Mouse (Mus musculus) heart, adult 2 months (tissue): Measurements from ENCODE around the gene Vil1. TPM values are rescaled to one million over a fixed set of nuclear protein-coding genes. Genes with fewer than 3 reads are reported as not detected.
A peak's percentile ranks its signal among the peaks of the same experiment; 100 is the strongest.

ENCODE experiments used
- DNase-seq, 2 experiments: peaks; one replicate each; pipeline ENCODE4 v3.0.0; 2021
- H3K27ac ChIP-seq: fragments of 200-600 bp; 2 replicates; pipeline ENCODE4 v1.8.1; 2022
- H3K27me3 ChIP-seq: fragments of 200-500 bp; 2 replicates; pipeline ENCODE4 v1.6.1; 2012; ENCODE audit warnings: mild to moderate bottlenecking, low read length, inconsistent platforms, mixed read lengths; ENCODE audit not compliant: control insufficient read depth, insufficient read depth
- H3K36me3 ChIP-seq: fragments of 200-500 bp; 2 replicates; pipeline ENCODE4 v1.6.1; 2012; ENCODE audit warnings: low read length, inconsistent platforms; ENCODE audit not compliant: control insufficient read depth, insufficient read depth
- H3K4me1 ChIP-seq: fragments of 200-500 bp; 2 replicates; pipeline ENCODE4 v1.6.1; 2011; ENCODE audit warnings: low read length; ENCODE audit not compliant: control insufficient read depth, insufficient read depth
- H3K4me3 ChIP-seq: fragments of 200-600 bp; 2 replicates; pipeline ENCODE4 v1.8.1; 2022
- H3K79me2 ChIP-seq: fragments of 200-500 bp; replicated peaks from 2 replicates; pipeline ENCODE4 v1.6.1; 2012; ENCODE audit warnings: mild to moderate bottlenecking, inconsistent platforms, low read length, moderate library complexity, mixed read lengths; ENCODE audit not compliant: control insufficient read depth, insufficient read depth
- H3K9ac ChIP-seq: fragments of 200-500 bp; 2 replicates; pipeline ENCODE4 v1.6.1; 2012; ENCODE audit warnings: low read depth, mild to moderate bottlenecking, control low read depth, inconsistent platforms, low read length, mixed read lengths
- CTCF ChIP-seq: fragments of 200-600 bp; IDR thresholded peaks from 2 replicates; pipeline ENCODE4 v1.8.1; 2022; ENCODE audit warnings: antibody characterized with exemption, mild to moderate bottlenecking, moderate library complexity
- EP300 ChIP-seq: fragments of 200-500 bp; IDR thresholded peaks from 2 replicates; pipeline ENCODE4 v1.6.1; 2011; ENCODE audit warnings: low read depth, low read length, control low read depth; ENCODE audit not compliant: insufficient read depth
- POLR2A ChIP-seq: fragments of 200-500 bp; IDR thresholded peaks from 2 replicates; pipeline ENCODE4 v1.6.1; 2011; ENCODE audit warnings: mild to moderate bottlenecking, low read depth, low read length, control low read depth; ENCODE audit not compliant: insufficient read depth
- WGBS: fragments of 180-500 bp; shearing (Covaris S2); methylation state at CpG from one replicate; pipeline ENCODE4 v1.1.7; 2018; 5-methylcytosine and 5-hydroxymethylcytosine counted together
- intact Hi-C: fragments of 180-260 bp; cut with DNase I; formaldehyde crosslinking; loops from one replicate; pipeline ENCODE4 v1.15.1; 2025
- polyA plus RNA-seq: library from polyadenylated mRNA; depleted of rRNA; stranded (reverse); fragments of >200 nt; gene quantifications from 2 replicates; pipeline ENCODE4 v1.2.3, GENCODE M21; 2012
- total RNA-seq, 2 experiments: library from RNA; stranded (reverse); gene quantifications; 2 replicates each; pipeline ENCODE4 v1.2.3; 2021

Vil1 gene
- total and polyA plus RNA-seq, 3 experiments: 0.27 to 0.97 (median 0.80) TPM

GRCm38 (mm10) chr1:74376396-74376795 is 32.8 kb upstream of the Vil1 start:
- H3K27ac ChIP-seq: peak overlapping the region; percentile 28
- TF ChIP-seq EP300 (no peak), CTCF (no peak)
- H3K4me3 ChIP-seq: no peak overlapping the region
- H3K4me1 ChIP-seq: no peaks in the 10 kb centered on the region
- no peaks in the 10 kb centered on the region for H3K27me3 ChIP-seq
- no peak overlapping the region for H3K9ac ChIP-seq
- peak; percentile 67 to 77 for DNase-seq
- H3K36me3 ChIP-seq: no peaks in the 10 kb centered on the region
- 68% methylated on average over 4 of the region's 4 CpGs for WGBS
- intact Hi-C loops: no loop called here
- H3K79me2 ChIP-seq: no peaks in the 10 kb centered on the region

GRCm38 (mm10) chr1:74379058-74379504 is 30.1 kb upstream of the Vil1 start:
- H3K4me1 ChIP-seq: no peaks in the 10 kb centered on the region
- no peaks in the 10 kb centered on the region for H3K79me2 ChIP-seq
- intact Hi-C loops: no loop called here
- no peak for DNase-seq
- no peak overlapping the region for H3K4me3 ChIP-seq
- no peaks in the 10 kb centered on the region for H3K36me3 ChIP-seq
- TF ChIP-seq EP300 (no peak), POLR2A (no peak), CTCF (no peak)
- H3K27me3 ChIP-seq: no peaks in the 10 kb centered on the region
- no peak overlapping the region for H3K9ac ChIP-seq
- 80% methylated on average over 7 of the region's 7 CpGs for WGBS
- no peak overlapping the region for H3K27ac ChIP-seq

- H3K79me2 ChIP-seq: no peaks in the 10 kb centered on the region
These were observed 28.7 kb upstream of the Vil1 start for GRCm38 (mm10) chr1:74380484-74380883.

GRCm38 (mm10) chr1:74381588-74382021 is 27.6 kb upstream of the Vil1 start:
- no peaks in the 10 kb centered on the region for H3K36me3 ChIP-seq
- H3K79me2 ChIP-seq: no peaks in the 10 kb centered on the region
- no peak overlapping the region for H3K9ac ChIP-seq
- no peak for DNase-seq
- H3K4me3 ChIP-seq: no peak overlapping the region
- 79% methylated on average over 10 of the region's 10 CpGs for WGBS
- no peaks in the 10 kb centered on the region for H3K4me1 ChIP-seq
- intact Hi-C loops: no loop called here
- H3K27me3 ChIP-seq: no peaks in the 10 kb centered on the region
- TF ChIP-seq CTCF (no peak), EP300 (no peak), POLR2A (no peak)
- H3K27ac ChIP-seq: no peak overlapping the region

More at GRCm38 (mm10) chr1:74380484-74380883, 28.7 kb upstream of the Vil1 start:
- Histone ChIP-seq H3K4me3 (no peak overlapping the region), H3K27me3 (no peaks in the 10 kb centered on the region), H3K27ac (no peak overlapping the region), H3K36me3 (no peaks in the 10 kb centered on the region), H3K4me1 (no peaks in the 10 kb centered on the region), H3K9ac (no peak overlapping the region)
- TF ChIP-seq POLR2A (no peak), EP300 (no peak), CTCF (no peak)
- intact Hi-C loops: no loop called here
- 85% methylated on average over 5 of the region's 5 CpGs for WGBS
- no peak for DNase-seq

GRCm38 (mm10) chr1:74383385-74383784 is 25.8 kb upstream of the Vil1 start:
- intact Hi-C loops: no loop called here
- DNase-seq: no peak
- no peaks in the 10 kb centered on the region; the same call in 1 of the 2 replicates for H3K4me1 ChIP-seq
- H3K27ac ChIP-seq: no peak overlapping the region
- H3K36me3 ChIP-seq: no peaks in the 10 kb centered on the region
- TF ChIP-seq CTCF (no peak), EP300 (no peak), POLR2A (no peak)
- no peaks in the 10 kb centered on the region for H3K79me2 ChIP-seq
- no peak overlapping the region for H3K4me3 ChIP-seq
- 81% methylated on average over 13 of the region's 13 CpGs for WGBS
- H3K9ac ChIP-seq: no peak overlapping the region
- H3K27me3 ChIP-seq: no peaks in the 10 kb centered on the region

GRCm38 (mm10) chr1:74384525-74384924 is 24.7 kb upstream of the Vil1 start:
- DNase-seq: no peak
- H3K9ac ChIP-seq: no peak overlapping the region
- H3K36me3 ChIP-seq: no peaks in the 10 kb centered on the region
- TF ChIP-seq CTCF (no peak), POLR2A (no peak), EP300 (no peak)
- 90% methylated on average over 8 of the region's 8 CpGs for WGBS
- intact Hi-C loops: no loop called here
- H3K4me3 ChIP-seq: no peak overlapping the region
- no peaks in the 10 kb centered on the region; the same call in 1 of the 2 replicates for H3K4me1 ChIP-seq
- no peaks in the 10 kb centered on the region for H3K79me2 ChIP-seq
- H3K27me3 ChIP-seq: no peaks in the 10 kb centered on the region
- no peak overlapping the region for H3K27ac ChIP-seq
